Mouse (Mus musculus) frontal cortex, postnatal 10 days (tissue): ENCODE measurements around the gene Cpne4.

Experiments used
- DNase-seq, 2 experiments: peaks; one replicate each; pipeline ENCODE4 v3.0.0; 2022; ENCODE audit warnings: low spot score in 2 of 2, mixed read lengths in 1 of 2

Gene Cpne4

DNA sequence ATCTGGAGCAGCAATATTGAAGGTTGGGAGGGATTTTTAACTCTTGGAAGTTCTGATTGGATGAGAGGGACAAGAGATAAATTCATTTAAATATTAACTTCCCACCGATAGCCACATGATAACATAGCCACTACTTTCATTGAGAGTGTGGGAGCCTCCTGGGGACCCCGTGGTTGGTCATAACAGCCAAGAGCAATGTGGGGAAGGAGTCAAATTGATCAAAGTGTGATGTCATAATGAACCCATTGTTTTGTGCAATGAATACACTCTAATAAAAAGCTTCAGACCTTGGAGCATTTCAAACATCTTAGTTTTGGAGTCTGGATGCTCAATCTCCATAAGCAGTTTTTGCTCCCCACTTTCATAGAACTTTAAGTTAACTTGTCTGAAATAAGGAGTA lies at the start of gene Cpne4:
Cpne4 (plus strand) TSS at position 301 of the 400 bp plus-strand sequence.
- no peak for DNase-seq

DNA sequence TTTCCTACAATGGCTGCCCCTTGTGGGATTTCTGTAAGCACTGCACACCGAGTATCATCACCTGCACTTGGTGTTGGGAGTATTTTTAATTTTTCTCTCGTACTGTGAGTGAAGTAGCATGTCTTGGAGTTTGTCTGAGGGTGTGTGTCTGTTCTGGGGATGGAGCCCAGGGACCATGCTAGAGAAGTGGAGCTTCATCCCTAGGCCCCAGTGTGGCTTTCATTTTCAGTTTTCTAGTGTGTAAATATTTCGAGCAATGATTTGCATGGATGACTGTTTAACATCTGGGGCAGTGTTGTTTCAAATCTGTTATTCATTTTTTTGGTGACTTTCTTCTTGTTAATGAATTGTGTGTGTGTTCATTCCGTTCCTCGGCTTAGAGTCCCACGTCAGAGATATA lies 31.9 kb upstream of the Cpne4 start:
- DNase-seq = no peak

DNA sequence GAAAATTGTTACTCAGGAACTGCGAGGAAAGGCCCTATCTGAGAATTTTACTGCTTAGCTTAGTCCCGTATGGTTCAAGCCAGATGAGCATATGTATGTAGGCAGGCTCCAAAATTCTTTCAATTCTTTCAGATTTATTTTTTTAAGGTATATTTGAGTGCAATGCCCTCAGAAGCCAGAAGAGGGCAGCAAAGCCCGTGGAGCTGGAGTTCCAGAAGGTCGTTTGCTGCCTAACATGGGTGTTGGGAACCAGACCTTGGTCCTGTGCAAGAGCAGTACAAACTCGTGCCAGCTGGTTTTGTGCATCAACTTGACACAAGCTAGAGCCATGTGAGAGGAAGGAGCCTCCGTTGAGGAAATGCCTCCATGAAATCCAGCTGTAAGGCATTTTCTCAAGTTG lies 11.6 kb upstream of the Cpne4 start:
- no peak for DNase-seq

DNA sequence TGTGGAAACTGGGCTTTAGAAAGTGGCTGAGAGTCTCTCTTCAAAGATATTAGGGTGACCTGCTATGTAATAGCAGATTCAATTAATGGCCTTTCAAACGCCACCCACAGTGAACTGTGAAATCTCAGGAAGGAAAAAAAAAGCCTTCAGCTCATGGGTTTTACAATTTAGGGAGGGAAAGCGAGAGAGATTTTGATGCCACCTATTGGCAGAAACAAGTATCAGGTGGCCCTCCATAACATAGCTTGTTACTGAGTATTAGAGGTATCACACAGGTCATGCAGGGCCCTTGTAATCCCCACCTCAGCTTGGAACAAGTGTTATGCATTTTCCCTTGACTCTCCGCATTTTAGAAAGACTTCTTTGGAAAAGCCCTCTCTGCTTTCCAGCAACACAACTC lies 18.7 kb downstream of the Cpne4 start:
- DNase-seq = no peak

DNA sequence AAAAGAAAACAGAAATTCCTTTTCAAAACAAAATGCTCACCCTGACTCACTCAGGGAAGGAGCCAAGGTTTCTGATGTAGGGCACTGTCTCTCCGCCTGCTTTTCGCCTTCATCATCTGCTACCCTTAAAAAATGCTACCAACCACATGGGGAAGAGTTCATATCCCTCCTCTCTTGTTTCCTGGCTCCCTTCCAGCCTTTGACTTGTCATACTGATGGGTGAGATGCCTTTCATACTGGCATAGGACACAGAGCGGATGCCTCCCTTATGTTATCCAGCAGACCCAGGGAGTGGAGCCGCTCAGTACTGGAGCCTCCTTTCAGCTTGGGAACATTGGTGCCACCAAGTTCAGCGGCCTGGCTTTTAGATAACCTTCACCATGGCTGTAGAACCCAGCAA lies 19.4 kb downstream of the Cpne4 start:
- no peak for DNase-seq

DNA sequence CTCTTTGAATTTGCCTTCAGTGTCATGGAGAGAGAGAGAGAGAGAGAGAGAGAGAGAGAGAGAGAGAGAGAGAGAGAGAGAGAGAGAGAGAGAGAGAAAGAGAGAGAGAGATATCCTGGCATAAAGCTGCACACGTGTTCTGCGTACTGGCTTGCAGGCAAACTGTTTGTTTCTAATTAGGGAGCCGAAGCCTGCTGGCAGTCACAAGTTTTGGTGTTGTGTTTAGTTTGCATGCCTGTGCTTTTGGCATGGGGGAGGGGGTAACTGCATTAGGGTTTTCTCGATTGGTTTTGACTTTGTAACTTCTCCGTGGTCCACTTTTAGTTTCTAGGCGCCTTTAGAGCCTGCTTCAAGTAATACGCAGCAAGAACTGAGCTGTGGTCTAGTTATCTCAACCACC lies 20.0 kb downstream of the Cpne4 start:
- no peak for DNase-seq

DNA sequence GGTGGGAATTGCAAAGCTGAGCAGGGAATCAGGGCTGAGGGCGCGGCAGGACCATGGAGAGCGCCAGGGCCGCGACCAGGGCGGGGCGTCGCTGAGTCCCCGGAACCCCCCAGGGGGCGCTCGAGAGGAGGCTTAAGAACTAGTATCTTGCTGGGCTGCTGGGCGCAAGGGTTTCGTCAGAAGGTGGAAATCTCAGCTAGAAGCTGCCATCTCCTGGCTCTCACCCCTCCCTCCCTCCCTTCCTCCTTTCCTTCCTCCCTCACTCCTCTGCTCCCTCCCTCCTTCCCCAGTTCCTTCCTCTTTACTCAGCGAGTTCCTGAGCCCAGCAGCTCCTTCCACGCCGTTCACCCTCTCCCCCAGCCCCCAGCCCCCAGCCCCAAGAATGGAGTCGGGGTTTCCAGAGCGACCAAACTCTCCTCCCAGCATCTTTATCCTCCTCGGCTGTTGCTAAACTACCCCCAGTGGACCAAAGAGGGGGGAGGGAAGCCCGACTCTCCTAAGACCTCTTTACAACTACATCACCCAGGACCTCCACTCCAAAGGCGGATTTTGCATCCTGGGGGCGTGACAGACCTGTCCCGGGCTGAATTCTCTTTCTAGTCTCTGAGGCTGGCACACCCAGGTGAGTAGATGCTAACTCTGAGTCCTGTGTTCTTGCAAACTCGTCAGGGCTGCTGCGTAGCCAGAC lies 22.5 kb downstream of the Cpne4 start:
- DNase-seq = peak; percentile 38 to 72

DNA sequence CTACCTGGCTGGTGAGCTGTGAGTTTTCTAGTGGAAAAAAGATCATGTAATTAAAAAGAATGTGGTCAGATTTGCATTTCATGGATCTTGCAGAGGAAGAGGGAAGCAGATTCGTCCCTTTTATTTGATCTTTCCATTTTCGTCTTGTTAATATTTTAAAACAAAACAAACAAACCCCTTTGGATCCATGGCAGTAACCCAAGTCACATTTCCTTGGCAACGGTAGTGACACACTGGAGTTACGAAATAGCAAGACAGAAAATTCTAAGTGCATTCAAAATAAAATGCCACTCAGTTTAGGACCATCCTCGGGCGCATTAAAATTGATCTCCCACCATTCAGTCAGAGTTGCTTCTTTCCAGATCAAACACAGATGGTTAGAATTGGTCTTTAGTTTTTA lies 25.8 kb downstream of the Cpne4 start:
- DNase-seq = no peak

DNA sequence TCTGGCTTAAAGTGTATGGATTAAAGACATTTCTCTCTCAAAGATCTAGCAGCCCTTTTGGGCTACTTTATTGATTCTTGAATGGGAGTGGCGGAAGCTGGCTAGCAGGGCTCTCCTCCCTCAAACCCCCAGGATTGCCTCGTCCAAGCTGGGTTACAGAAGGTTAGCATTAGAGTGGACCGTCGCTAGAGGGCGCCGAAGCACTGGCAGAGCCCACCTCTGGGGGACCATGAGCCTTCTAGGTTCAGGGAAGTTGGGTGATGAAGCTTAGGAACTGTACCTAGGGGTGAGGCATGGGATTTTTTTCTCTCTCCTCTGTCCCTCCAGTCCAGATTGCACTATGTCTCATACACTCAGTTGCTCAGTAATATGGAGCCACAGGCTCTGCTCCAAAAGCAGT lies 27.4 kb downstream of the Cpne4 start:
- peak in 1 of 2 experiments; percentile 62 for DNase-seq

DNA sequence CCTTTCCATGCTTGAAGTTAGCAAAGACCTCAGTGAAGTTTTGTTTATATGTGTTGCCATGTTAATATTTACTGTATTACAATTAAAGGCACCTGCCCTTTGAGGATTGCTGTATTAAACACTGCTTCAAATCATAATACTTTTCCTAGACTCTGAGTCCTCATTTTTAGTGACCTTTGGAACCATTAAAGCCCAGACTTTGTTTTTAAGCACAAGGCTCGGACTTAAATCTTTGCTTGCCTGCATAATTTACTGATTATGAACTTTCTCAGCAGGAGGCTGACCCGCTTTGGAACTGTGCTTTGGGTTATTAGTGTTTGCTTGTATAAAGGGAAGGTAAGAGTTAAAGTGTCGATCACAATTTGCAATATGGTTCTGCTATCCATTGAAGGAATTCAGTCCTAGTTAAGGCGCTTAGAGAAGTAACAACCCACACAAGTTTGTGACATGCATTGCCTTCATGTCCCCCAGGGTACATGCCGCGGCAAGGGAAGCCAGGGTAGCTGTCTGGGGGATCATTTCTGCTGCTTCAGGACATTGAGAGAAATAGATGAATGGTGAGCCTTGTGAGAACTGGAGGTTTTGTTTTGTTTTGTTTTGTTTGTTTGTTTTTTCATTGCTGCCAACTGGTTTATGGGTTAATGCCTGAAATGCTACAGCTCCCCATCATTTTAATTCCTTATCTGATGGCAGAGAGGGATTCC lies 35.0 kb downstream of the Cpne4 start:
- no peak for DNase-seq

DNA sequence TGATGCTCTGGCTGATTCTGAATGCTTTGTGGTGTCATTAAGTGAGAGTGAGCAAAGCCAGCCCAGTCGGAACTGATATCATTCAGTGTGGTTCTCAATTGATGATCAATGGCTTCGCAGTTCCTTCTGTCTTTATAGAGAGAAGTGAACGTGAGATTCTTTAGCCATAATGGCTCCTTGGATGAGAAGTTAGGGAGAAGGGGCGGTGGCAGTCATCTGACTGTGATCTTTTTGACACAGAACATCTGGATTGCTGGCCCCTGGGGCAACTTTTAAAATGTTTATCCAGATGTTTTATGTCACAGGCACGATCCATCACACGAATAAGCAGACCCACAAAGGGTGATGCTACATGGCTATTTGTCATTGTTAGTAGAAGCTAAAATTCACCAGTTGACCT lies 35.6 kb downstream of the Cpne4 start:
- no peak for DNase-seq

DNA sequence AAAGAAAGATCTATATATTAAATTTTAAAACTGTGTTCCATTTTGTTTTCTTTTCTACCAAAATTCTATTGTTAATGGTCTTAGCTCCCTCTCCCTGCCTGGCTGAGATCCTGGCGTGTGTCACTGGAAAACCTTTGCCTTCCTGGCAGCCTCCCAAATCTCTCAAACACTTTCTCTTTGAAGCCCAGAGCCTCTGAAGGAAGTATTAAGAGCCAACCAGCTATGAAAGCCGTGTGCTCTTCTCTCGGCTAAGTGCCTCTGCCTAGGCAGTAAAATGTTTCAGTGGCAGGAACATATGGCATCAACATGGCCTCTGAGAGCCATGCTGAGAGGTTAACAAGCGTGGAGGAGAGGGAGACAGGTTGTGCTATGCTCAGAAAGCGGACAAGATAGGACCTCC lies 47.5 kb downstream of the Cpne4 start:
- no peak for DNase-seq

DNA sequence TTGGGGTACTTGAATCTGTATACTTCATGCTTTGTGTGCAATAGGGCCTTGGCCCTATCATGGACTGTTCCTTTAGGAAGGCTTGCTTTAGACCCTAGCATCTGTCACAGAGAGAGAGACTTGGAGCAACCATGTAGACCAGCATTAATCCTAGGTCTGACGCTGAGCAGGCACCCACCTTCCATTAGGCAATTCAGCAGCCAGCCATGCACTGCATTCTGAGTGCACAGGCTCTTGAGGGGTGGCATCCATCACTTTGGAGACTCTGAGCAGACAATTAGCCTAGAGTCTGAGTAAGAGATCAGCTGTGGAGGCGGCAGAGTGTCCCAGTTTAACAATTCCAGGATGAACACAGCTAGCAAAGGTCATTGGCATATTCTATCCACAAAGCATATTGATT lies 47.9 kb downstream of the Cpne4 start:
- DNase-seq = no peak

DNA sequence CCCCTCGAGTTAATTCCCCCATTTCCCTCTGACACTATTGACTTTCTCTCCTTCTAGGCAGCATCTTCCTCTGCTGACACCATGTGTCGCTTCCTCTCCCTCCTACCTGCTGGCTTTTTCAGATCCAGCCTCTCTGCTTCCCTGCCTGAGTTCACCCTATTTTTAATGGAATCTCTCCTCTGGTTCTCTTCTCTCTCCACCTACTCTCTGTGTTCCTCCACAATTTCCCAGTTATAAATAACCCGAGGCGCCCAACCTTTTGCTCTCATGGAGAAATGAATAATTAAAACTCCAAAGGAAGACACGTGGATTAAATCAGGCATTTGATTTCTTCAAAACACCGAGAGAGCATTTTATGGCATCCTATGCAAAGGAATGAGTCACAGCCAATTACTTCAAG lies 65.4 kb downstream of the Cpne4 start:
- DNase-seq = no peak

DNA sequence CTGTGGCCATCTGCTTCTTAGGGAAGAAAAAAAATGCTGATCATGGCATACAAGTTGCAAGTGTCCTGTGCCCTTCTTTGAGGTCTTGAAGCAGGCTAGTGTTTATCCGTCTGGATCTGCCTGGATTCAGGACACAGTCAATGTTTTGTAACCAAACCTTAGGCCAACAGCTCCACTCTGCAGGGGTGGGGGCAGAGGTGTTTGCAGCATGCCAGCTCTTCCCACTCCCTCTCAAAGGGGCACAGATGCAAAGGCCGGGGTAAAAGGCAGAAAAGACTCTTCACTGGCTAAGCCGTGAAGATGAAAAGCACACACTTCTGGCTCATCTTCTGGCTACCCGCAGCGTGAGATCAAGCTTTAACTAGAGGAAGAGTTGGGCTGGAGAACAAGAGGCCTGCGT lies 69.6 kb downstream of the Cpne4 start:
- no peak for DNase-seq

DNA sequence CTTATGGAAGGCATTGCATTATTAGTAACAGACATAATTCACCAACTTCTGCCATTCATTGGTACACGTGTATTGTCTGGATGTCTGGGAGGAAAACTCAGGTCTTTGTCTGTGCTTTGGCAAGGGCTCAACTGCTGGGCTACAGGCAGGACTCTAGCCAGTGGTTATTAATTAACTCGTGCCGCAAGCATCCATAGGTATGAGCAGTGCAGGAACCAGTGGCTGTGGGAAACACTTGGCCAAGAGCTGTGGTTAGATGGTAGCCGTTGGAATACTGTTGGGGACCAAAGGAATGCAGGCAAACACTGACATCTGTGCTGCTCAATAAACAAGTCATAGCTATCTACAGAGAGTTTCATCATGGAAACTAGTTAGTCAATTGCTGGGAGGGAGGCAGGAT lies 76.5 kb downstream of the Cpne4 start:
- DNase-seq = no peak

DNA sequence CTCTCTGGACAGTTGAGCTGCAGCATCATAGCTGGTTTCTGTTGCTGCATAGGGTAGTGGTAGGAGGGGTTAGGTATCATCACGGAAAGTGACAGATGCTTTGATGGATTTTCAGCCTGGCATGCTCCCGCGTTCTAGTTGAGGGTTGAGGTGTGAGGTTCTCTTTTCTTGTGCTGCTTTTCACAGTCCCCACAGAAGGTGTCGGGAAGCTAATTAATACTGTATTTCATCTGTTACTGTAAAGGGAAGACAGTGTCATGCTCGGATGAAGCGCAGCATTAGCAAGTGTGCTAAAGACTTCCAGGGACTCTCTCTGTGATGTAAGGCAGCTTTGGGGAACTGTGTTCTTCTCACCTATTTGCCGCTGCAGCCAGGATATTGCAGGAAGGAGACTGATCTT lies 80.7 kb downstream of the Cpne4 start:
- no peak for DNase-seq

DNA sequence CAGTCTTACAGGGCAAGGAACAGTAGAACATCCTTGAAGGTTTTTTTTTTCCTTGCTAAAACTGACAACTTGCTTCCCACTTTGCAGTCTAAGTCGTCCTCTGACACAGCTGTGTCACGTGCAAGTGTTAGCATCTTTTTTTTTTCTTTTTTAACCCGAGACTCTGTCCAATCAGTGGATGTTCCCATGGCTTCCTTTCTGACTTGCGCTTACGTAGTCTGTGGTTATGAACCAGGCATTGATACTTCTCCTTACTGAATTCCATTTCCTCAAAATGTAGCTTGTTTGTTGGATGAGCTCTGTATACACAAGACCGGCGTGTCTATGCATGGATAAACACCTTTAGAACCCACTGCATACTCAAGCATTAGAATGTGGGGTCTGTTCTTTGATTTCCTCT lies 82.2 kb downstream of the Cpne4 start:
- DNase-seq = no peak

DNA sequence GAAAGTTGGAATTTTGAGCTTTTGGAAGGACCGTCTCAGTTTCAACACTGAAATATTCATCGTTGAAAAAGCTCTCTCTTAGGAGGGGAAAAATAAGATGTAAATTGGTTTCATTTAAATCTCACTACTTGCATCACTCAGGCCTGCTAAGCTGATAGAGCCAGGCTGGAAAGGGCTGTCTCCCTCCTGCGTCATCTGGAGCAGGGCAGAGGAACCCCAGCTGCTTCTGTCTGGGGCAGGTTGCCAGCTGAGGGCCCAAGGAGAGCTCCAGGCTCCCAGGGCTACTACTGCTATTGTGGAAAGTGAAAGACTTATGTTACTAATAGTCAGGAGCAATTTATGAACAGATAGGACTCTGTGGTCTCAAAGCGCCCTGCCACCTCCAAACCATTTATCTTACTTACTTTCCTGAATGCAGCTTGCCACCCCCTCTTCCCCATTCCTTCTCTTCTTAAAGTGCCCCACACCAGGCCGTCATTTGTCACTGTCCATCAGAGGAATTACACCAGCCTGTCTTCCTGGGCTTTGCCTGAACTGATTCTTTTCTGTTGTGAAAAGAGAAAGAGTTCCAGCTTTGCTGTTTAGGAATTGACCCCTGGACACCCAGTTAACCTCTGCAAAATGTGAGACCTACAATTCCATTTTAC lies 99.4 kb downstream of the Cpne4 start:
- DNase-seq = peak; percentile 11

DNA sequence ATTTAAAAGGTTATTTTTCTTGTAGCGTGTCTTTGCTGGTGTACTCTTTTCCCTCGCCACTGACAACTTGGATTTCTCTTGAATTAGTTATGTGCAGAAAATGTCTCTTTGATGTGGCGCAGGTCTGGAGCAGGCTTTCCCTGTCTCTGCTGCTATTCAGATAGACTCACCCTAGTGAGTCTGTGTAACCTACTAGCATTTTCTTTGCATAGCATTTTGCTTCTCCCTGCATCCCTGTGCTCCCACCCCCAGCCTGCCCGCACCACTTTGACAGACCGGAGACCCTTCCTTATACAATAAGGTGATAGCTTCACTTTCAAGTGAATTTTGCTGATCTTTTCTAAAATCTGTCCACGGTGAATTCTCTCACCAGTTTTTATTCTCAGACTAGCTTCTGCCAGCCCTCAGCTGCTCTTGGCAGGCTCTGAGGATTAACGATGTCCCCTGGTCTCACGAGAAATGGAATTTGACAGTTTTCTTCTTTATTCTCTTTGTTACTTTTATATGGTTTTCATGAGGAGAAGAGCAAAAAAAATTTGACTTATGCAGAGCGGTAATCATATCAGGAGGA lies 105.7 kb downstream of the Cpne4 start:
- no peak for DNase-seq

DNA sequence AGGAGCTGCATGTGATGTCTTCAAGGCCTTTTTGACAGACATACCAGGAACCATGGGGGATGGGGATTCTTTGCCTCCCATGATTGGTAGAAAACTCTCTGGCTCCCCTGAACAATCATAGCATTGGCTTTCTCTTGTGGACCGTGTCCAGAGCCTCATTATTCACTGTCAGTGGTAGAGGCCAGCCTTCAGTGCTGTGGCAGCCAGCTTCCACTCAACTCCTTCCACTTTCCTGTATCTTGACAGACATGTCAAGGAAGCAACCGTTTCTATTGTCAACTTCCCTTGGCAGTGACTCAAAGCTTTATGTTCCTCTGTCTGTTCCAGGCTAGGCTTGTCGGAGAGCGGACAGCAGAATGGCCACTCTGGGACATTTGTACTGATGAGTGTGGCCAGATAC lies 112.7 kb downstream of the Cpne4 start:
- no peak for DNase-seq

DNA sequence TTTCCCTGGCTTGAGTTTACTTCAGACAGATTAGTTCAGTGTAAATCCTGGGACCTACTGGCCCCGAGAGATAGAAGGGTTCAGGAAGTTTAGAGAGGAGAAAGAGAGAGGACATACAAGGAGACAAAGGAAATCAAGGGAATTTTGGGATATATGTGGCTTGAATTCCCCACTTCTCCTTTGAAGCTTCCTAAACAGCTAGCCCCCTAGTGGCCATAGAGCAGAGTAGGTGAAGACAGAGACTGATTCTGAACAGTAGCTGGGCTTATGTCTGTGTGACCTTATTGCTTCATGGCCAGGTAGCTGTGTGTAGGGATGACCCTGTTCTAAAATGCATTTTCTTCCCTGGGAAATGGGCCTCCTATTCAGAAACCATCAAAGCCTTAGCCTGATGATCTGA lies 129.6 kb downstream of the Cpne4 start:
- no peak for DNase-seq

DNA sequence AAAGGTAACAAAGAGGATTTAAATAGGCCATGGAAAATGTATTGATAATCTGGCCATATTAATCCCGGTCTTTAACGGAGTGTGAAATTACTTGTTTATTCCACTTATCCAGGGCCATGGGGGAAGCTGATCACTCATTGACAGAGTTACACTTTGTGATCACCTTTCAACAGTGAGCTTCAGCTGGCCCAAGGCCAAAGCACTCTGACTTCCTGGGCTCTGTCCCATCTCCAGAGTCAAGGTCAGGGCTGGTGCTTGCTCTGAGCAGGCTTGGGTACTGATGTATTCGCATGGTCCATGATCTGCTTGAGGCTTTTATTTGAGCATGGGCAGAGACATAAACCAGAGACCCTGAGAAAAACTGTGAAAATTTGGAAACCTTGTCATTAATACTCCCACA lies 131.5 kb downstream of the Cpne4 start:
- no peak for DNase-seq
